Mouse (Mus musculus): Measurements from ENCODE around the gene Phf5a. TPM values are rescaled to one million over a fixed set of nuclear protein-coding genes. Genes with fewer than 3 reads are reported as not detected.

The Phf5a gene
- 40.8 and 53.1 TPM in 2 replicates for polyA plus RNA-seq (2012; rRNA removed; ENCODE audit: low replicate concordance)

DNA sequence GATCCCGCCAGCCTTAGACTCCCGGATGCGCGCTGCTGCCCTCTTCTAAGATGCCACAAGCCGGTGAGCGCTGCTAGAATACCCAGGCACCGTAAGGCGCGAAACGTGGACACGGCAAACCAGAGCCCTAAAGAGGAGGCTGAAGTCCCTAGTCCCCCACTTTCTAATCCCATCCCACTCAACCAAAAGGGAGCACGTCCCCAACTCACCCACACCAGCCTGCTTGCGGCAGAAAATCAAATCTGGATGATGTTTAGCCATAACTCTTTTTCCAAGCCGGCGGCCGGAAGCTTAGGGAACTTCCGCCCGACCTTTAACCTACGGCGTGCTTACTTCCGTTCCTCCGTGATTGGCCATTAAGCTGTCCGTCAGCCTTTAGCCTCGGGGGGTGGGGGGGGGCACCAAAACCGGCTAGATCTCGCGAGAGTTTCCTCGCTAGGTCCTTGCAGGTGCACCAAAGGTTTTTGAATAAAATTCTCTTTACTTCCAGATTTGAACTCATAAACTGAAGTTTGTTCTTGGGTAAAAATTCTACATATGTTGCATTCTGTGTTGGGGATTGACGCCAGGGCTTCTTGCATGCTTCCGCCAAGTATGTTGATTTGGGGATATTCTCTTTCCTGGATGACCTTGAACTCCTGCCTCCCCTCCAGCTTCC lies at the start of gene Phf5a:
Gene Phf5a, minus strand, starts transcription at position 308 of the 658 bp plus-strand sequence.

DNA sequence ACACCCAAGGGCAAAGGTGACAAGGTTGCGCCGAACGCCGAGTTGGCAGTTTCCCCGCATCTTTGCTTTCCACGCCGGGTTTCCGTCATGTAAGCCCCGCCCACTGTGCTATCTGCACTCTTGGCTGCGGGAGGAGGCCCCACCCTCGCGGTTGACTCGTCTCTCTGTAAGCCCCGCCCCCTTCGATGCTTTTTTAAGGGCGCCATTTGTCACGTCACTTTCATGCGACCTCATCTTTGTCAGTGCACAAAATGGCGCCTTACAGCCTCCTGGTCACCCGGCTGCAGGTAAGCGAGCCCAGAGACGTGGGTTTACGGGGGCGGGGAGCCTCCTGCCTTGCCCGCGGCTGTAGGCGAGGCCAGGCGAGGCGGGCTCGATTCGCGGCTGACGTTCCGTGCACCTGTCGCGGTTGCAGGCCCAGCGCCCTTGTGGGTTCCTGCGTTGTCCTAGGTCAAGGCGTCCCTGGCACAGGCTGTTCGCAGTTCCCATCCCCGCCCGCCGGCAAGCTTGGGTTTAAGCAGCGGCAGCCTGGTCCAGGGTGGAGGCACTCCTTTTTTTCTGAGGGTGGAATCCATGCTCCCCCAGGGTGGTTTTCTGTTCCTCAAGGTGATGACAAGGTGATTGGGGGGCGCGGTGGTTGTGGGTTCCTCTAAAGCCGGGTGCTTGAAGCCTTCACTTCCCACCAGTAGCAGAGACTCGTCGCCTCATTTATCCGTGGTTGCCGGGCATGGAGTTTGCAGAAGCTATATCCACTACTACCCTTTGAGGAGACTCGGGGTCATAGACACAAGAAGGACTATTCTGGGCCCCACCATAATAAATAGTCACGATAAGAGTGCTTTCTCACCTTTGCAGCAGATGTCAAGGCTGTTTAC lies 788 bp upstream of the Phf5a start, which contains the start of gene Aco2:
Gene Aco2, plus strand, starts transcription at position 48 of the 875 bp plus-strand sequence.

DNA sequence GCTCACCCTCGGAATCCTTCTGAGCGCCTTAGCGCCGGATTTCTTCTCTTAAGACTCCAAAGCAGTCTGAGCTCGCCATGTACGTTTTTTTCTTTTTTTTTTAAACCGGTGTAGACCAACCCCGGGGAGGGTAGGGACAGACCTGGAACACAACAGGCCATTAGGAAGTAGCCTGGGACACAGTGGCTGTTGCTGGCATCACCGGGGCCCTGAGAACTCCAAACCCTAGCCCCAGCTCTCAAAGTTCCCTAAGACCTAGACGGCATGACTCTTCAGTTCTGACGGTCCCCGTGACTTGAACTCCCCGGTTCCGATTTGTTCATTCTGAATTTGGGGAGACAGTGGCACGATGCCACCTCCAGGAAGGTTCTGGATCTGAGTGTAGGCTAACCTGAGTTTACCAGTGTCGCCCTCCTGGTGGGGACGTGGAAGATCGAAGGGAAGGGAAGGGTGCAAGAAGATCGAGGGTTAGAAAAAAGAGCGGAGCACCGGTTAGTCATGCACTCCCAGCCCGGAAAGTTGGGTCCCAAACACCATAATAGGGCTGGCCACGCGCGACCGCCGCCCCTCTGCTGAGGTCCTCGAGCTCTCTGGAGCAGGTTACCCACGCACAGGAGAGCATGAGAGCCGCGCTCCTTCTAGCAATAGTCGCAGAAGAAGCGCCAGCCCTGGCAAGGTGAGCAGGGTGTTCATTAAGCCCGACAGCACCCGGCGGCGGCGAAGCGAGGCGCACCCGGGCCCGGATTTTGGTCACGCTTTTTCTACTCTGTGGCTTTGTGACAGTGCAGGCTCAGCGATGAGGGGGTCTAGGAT lies 13.0 kb downstream of the Phf5a start, which contains the start of gene Tob2:
Gene Tob2, minus strand, starts transcription at position 280 of the 813 bp plus-strand sequence.

Other genes with a start within 250 kb of the Phf5a start
- gene L3mbtl2, start 208.0 kb downstream of the Phf5a start, polyA plus RNA-seq (2012; rRNA removed; ENCODE audit: low replicate concordance) = 14.6 and 18.1 TPM in 2 replicates
- 3.9 and 7.4 TPM in 2 replicates for gene Chadl, start 174.6 kb downstream of the Phf5a start, polyA plus RNA-seq (2012; rRNA removed; ENCODE audit: low replicate concordance)
- gene Zc3h7b, start 126.9 kb downstream of the Phf5a start, polyA plus RNA-seq (2012; rRNA removed; ENCODE audit: low replicate concordance) = 33.7 and 62.4 TPM in 2 replicates
- 22.6 and 40.1 TPM in 2 replicates for gene Rangap1, start 126.4 kb downstream of the Phf5a start, polyA plus RNA-seq (2012; rRNA removed; ENCODE audit: low replicate concordance)
- 62.7 and 76.8 TPM in 2 replicates for gene Tef, start 69.5 kb downstream of the Phf5a start, polyA plus RNA-seq (2012; rRNA removed; ENCODE audit: low replicate concordance)
- 39.8 and 42.4 TPM in 2 replicates for gene Tob2, start 13.1 kb downstream of the Phf5a start, polyA plus RNA-seq (2012; rRNA removed; ENCODE audit: low replicate concordance)
- 461 and 738 TPM in 2 replicates for gene Aco2, start 398 bp upstream of the Phf5a start, polyA plus RNA-seq (2012; rRNA removed; ENCODE audit: low replicate concordance)
- gene Polr3h, start 54.3 kb upstream of the Phf5a start, polyA plus RNA-seq (2012; rRNA removed; ENCODE audit: low replicate concordance) = 20.3 and 22.0 TPM in 2 replicates
- gene Csdc2, start 64.8 kb upstream of the Phf5a start, polyA plus RNA-seq (2012; rRNA removed; ENCODE audit: low replicate concordance) = 3.8 and 39.1 TPM in 2 replicates
- 109 and 124 TPM in 2 replicates for gene Pmm1, start 89.0 kb upstream of the Phf5a start, polyA plus RNA-seq (2012; rRNA removed; ENCODE audit: low replicate concordance)
- gene 1700029P11Rik, start 108.6 kb upstream of the Phf5a start, polyA plus RNA-seq (2012; rRNA removed; ENCODE audit: low replicate concordance) = not detected in 2 replicates
- 23.3 and 33.3 TPM in 2 replicates for gene Xrcc6, start 115.9 kb upstream of the Phf5a start, polyA plus RNA-seq (2012; rRNA removed; ENCODE audit: low replicate concordance)
- gene Desi1, start 162.0 kb upstream of the Phf5a start, polyA plus RNA-seq (2012; rRNA removed; ENCODE audit: low replicate concordance) = 28.1 and 41.7 TPM in 2 replicates
- 50.4 and 75.6 TPM in 2 replicates for gene Snu13, start 175.7 kb upstream of the Phf5a start, polyA plus RNA-seq (2012; rRNA removed; ENCODE audit: low replicate concordance)
- not detected in 2 replicates for gene 4930407I10Rik, start 187.2 kb upstream of the Phf5a start, polyA plus RNA-seq (2012; rRNA removed; ENCODE audit: low replicate concordance)
- 0.04 TPM in 1 of 2 replicates, not detected in the other for gene Mei1, start 198.1 kb upstream of the Phf5a start, polyA plus RNA-seq (2012; rRNA removed; ENCODE audit: low replicate concordance)